Mouse (Mus musculus): ENCODE results near the gene Sco1.
"Not testable (repeated sequence)": the region's sequence is repeated elsewhere in the genome, so short reads cannot be mapped to it uniquely, and the experiment has no call there.

Gene Sco1

DNA sequence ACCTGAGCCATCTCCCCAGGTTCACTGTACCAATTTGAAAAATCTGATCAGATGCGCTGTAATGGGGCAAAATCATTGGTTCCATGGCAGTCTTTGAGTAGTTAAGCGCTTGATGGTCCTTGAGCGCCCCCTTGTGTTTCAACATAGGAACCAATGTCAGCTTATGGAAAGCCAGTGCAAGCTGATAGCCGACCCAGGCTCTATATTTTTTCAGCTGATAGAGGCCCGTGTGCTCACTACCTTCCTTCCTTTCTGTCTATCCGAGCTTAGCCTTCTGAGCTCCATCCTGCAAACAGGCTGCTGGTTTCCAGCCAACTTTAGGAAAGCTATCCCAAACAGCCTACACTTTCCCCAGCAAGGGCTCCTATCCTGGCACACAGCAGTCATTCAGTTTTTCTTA, 33.0 kb downstream of the Sco1 start:
- DNase-seq (ENCODE audit: low spot score in 2 of 2): peak; percentile 27 to 36

DNA sequence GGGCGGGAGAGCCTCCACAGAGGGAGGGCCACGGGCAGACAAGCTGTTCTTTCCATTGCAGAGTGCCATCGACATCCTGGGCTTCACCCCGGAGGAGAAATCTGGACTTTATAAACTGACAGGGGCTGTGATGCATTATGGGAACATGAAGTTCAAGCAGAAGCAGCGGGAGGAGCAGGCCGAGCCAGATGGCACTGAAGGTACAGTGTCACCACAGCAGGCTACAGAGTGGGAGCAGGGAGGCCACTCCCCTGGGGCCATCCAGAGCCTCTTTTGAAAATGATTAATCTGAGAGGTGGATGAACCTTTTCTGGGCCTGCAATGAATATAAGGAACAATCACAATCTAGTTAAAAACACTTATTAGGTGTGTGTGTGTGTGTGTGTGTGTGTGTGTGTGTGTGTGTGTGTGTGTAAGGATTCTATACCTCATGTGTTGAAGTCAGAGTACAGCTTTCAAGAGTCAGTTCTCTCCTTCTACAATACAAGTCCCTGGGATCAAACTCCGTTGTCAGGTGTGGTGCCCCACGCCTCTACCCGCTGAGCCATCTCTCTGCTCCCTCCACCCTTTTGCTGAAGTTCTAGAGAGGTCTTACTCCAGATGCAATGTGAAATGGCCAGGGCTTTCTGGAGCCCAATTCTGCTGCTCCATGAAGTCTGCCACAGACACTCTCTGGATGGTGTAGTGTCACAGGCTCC, 34.1 kb downstream of the Sco1 start:
- DNase-seq (ENCODE audit: low spot score in 2 of 2): no peak

DNA sequence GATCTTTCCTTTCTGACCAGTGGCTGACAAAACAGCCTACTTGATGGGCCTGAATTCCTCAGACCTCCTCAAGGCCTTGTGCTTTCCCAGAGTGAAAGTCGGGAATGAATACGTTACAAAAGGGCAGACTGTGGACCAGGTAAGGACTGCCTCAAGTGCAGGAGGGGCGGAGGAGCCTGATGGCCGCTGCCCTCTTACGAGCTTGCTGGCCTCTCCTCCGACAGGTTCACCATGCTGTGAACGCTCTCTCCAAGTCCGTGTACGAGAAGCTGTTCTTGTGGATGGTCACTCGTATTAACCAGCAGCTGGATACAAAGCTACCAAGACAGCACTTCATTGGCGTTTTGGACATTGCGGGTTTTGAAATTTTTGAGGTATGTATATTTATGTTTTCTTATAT, 34.8 kb downstream of the Sco1 start:
- DNase-seq (ENCODE audit: low spot score in 2 of 2): no peak

DNA sequence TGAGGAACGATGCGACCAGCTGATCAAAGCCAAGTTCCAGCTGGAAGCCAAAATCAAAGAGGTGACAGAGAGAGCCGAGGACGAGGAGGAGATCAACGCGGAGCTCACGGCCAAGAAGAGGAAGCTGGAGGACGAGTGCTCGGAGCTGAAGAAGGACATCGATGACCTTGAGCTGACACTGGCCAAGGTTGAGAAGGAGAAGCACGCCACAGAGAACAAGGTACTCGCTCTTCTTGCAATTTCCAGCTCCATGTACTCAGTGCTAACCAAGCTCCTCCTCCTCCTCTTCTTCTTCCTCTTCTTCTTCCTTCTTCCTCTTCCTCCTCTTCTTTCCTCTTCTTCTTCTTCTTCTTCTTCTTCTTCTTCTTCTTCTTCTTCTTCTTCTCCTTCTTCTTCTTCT, 39.9 kb downstream of the Sco1 start:
- DNase-seq (ENCODE audit: low spot score in 2 of 2): not testable (repeated sequence)

DNA sequence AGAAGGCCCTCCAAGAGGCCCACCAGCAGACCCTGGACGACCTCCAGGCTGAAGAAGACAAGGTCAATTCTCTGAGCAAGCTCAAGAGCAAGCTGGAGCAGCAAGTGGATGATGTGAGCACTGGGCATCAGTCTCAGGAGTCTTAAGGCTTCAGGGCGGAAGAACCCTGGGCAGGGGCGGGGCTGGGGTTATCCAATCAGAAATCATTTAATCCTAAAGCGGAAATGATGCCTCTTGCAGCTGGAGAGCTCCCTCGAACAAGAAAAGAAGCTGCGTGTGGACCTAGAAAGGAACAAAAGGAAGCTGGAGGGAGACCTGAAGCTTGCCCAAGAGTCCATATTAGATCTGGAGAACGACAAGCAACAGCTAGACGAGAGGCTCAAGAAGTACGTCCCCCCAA, 40.7 kb downstream of the Sco1 start:
- DNase-seq (ENCODE audit: low spot score in 2 of 2): no peak

DNA sequence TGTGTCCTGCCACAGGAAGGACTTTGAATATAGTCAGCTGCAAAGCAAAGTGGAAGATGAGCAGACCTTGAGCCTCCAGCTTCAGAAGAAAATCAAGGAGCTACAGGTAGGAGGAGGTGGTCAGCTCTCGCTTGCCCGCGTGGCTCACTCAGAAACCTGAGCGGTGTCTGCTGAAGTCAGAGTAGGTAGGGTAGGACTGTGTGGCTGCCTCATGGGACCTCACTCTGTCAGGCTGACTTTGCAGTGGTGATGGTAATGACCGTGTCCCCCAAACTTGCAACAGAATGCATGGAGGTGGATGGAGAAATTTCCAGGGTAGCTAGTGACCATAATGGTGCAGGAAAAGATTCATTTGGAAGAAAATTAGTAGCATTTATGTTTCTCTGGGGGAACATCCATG, 41.2 kb downstream of the Sco1 start:
- no peak for DNase-seq (ENCODE audit: low spot score in 2 of 2)

DNA sequence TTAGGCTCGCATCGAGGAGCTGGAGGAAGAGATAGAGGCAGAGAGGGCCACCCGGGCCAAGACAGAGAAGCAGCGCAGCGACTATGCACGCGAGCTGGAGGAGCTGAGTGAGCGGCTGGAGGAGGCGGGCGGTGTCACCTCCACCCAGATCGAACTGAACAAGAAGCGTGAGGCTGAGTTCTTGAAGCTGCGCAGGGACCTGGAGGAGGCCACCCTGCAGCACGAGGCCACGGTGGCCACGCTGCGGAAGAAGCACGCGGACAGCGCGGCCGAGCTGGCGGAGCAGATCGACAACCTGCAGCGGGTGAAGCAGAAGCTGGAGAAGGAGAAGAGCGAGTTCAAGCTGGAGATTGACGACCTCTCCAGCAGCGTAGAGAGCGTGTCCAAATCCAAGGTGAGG, 42.0 kb downstream of the Sco1 start:
- no peak for DNase-seq (ENCODE audit: low spot score in 2 of 2)

DNA sequence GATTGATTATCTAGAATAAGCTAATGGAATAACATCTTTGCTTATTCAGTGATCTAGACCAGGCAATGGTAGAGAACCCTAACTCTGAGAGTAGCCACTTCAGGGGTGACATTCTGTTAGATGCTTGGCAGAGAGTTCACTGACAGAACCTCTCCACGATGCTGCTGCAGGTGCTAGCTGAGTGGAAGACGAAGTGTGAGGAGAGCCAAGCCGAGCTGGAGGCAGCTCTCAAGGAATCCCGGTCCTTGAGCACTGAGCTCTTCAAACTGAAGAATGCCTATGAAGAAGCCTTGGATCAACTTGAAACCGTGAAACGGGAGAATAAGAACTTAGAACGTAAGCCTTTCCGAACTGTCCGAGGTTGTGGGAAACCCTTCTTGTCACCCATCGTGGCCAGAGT, 45.2 kb downstream of the Sco1 start:
- no peak for DNase-seq (ENCODE audit: low spot score in 2 of 2)

DNA sequence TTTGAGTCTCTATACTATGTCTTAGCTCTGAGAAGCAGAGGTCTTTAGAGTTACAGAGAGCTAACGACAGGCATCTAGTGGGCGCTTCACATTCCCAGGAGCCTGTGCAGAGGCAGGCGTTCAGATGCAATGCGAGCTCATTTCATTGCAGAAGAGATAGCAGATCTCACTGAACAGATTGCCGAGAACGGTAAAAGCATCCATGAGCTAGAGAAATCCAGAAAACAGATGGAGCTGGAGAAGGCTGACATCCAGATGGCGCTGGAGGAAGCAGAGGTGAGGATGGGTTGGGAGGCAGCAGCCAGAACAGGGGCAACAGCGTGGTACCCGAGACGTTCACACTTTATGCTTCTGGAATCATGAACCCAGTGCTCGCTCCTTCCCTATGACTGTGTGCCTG, 46.0 kb downstream of the Sco1 start:
- no peak for DNase-seq (ENCODE audit: low spot score in 2 of 2)

DNA sequence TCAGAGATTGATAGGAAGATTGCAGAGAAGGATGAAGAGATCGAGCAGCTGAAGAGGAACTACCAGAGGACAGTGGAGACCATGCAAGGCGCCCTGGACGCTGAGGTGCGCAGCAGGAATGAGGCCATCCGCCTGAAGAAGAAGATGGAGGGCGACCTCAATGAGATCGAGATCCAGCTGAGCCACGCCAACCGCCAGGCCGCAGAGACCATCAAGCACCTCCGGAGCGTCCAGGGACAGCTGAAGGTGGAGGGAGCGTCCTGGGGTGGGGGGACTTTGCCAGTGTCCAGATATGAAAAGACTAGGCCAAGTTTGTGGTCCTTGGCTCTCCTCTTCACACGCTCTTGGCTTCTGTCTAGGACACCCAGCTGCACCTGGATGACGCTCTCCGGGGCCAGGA, 46.8 kb downstream of the Sco1 start:
- DNase-seq (ENCODE audit: low spot score in 2 of 2): no peak

DNA sequence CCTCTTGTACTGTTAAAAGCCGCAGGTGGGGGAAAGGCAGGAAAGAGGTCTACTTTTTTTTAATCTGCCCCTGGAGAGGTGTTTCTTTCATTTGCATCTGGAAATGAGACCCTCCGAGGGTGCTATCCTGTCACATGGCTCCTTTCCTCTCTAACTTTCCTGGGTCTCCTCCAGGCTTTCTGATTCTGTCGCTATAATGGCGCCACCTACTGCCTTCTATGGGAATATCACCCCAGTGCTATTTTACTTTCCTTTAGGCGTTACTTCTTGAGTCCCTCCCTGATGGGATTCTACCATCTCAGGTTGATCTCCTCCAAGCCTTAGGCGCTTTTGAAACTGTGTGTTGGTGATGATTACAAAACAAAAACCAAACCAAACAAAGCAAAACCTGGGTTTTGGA, 47.7 kb downstream of the Sco1 start:
- no peak for DNase-seq (ENCODE audit: low spot score in 2 of 2)

DNA sequence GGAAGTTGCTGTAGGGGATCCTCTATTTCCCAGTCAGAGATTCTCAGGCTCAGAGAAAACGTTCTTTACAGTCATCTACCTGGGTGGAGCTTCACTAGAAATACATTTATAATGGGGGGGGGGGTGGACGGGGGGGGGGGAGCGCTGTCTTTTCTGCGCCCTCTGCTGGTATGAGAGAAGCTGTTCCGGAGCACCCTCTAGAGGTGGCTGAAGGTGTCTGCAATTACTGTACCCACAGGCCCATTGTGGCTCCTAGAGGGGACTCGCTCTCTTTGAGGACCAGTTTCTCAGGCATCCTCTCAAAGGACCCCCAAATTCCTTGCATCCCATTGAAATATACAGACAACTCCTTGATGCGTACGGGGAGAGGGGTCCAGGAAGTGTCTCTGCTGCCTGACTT, 49.2 kb downstream of the Sco1 start:
- DNase-seq (ENCODE audit: low spot score in 2 of 2): peak in 1 of 2 experiments; percentile 36

DNA sequence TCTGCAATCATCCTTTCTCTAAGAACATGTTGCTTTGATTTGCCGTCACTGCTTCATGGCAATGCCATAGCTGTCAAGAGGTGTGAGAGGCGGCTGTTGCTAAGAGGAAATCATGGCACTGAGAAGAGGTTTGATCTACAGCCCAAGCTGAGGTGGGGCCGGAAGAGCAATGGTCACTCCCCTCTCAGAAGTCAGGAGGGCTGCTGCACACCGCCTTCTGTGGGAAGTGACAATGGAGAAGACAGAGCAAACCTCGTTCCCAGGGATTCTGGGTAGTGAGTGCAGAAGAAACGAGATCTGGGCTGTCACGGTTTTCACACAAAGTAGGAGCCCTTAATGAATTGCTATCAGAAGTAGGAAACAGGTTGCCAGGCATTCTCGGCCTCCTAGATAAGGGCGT, 50.8 kb downstream of the Sco1 start:
- DNase-seq (ENCODE audit: low spot score in 2 of 2): no peak

DNA sequence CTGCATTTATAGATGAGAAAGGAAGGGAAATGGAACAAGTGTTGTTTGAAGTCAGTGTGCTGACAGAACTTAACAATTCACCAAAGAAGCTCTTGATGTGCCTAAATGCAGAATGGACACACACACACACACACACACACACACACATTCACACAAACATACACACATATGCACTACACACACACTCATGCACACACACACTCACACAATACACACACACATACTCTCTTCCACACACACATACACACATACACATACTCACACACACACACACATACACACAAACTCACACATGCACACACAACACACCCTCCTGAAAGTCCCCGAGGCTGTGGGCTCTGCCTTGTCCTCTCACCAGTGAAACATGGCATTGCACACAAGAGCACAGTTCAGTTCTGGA, 51.8 kb downstream of the Sco1 start:
- no peak for DNase-seq (ENCODE audit: low spot score in 2 of 2)

DNA sequence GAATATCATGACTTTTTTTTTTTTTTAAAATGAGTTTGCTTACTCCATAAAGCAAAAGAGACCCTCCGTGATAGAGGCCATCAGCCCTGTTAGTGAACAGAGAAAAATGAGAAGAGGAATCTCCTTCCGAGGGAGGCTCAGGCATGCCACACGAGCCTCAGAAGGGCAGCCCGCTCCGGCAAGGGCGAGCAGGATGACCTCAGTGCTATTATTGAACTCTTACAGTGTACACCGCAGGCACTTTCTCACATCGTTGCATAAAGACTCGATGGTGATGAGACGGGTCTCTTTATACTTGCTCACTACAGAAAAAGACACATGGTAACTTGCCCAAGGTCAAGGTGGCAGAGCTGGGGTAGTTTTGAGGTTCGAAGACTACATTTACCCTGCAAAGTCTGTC, 52.2 kb downstream of the Sco1 start:
- DNase-seq (ENCODE audit: low spot score in 2 of 2): no peak

DNA sequence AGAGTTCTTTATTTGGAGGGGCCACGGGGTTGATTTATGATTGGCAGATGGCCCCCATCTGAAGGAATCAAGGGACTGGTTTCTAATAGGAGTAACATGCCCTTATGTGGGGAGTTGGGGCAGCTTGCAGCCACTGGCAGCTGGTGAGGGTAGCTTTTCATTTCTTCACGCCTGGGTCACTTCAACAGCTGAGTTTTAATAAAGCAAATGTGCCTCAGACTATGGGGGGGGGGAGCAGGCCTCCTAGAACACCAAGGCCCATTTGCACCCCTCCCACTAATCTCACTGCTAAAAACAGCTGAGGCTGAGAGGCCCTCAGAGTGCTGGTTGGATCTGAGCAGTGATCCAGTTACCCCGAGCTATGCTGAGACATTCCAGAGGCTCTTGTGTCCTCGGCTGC, 53.2 kb downstream of the Sco1 start:
- no peak for DNase-seq (ENCODE audit: low spot score in 2 of 2)

DNA sequence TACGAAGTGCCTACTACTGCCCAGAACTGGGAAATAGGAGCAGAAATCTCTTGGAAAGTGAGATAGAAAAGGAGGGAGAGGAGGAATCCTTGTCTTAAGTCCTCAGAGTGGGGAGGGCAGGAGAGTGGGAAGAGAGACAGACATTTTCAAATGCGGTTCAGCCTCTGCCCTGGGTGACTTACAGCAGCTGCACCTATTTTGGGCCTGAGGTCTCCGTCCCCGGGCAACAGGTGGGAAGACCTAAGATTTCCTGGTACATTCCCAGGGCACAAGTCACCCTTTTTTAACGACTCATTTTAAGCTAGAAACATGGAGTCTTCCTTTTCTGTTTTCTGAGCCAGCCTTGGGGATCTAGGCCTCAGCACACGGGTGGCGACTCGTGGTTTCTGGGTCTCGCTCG, 54.5 kb downstream of the Sco1 start:
- DNase-seq (ENCODE audit: low spot score in 2 of 2): no peak

DNA sequence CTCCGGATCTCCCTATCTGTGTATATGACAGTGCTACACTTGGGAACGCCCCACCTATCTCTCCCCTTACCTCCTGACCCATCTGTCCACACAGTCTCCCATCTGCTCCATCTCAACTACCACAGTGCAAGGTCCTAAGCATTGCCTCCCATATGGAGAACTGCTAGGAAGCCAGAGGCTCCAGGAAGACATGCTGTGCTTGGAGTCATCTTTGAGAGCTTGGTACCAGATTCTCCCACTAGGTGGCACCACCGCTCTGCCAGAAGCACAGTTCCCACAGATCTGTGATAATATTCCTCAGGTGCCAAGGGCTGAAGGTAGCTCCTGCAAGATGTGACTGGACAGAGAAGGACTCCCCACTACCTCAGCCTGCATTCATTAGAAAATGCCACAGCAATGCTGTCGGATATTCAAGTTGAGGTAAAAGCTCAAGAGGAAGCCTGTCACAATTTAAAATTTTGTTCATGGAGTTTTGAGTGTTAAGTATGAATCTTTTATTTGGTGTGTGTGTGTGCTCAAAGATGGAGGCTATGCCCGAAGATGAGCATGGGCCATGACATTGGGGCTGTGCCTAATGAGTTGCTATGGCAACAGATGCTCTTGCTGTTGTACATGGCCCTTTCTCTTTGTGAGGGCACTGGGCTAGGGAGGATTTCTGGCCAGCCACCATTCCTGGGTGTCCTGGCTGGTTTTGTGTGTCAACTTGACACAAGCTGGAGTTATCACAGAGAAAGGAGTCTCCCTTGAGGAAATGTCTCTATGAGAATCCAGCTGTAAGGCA, 57.9 kb downstream of the Sco1 start:
- peak; percentile 15 to 62 for DNase-seq (ENCODE audit: low spot score in 2 of 2)

DNA sequence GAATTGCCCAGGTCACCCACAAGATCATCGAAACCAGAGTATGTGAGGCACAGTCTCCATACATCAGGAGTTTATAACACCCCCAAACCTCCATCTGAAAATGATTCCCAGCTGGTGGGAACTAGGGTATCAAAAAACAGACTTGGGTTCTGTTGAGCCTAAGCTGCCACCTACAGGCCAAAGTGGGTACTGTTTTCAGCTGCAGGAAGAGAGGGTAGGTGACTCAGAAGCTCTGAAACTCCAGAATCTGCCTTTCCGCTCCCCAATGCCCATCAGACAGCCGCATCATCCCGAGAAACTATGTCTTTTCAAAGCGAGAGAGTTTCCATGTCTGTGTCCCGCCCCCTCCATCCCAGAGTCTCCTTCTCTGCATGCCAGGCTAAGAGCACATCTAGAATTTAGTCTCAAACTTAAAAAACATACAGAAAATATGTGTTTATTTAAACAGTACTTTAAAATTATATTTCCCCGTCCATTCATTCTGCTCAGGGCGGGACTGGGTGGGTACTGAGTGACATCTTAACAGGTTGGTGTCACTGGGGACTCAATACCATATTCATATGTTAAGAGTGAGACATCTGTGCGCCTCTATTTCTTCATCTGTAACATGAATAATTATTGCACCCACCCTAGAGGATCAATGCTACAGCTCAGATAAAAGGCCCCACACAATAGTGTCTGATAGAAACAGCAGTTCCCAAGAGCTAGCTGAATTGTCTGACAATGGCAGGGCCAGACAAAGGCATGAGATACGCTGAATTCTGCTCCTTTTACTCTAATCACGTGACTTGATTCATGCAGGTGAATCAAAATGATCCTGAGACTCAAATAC, 59.8 kb downstream of the Sco1 start:
- DNase-seq (ENCODE audit: low spot score in 2 of 2): peak; percentile 15 to 58

DNA sequence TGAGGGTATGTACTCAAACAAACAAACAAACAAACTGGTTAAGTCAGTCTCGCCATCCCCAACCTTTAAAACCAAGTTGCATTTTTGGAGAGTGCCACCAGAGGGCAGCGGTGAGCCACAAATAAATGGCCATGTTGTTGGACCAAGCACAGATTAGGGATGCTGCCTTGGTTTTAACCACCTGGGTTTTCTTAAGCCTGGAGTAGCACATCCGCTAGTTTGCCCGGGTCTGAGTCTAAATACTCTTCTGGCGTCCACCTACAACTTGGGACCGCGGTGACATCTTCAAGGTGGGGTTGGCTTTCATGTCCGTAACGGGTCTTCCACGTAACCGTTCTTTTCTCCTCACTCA, 60.4 kb downstream of the Sco1 start:
- peak; percentile 27 to 56 for DNase-seq (ENCODE audit: low spot score in 2 of 2)

DNA sequence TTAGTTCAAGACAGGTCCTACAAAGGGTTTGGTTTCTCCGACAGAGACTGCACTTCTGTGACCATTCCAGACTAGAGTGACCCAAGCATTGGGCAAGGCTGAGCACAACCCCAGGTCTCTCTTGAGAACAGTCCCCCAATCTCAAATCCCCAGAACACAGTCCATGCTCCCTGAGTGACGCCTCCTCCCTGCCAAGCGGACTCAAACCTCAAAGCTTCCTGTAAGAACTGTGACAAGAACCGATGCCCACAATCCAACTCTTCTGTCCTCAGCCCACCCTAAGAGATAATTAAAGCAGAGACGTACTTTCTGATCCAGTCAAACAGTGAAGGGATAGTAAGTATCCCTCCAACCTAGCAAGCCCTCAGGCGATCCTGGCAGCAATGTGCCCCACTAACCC, 60.9 kb downstream of the Sco1 start:
- no peak for DNase-seq (ENCODE audit: low spot score in 2 of 2)

DNA sequence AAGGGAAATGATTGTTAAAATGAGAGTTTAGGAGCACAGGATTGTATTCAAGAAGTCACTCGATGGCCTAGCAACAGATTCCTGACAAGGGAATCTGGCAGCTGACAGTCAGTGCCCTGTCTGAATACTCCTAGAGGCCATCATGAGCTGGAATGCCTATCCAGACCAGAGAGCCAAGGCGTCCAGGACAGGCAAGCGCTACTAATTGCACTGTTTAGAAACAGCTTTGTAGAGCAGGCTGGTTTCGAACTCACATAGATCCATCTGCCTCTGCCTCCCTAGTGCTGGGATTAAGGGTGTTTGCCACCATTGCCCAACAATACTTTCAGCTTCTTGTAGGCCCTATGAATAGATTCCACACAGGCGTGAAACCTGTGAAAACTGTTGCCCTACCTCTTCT, 61.8 kb downstream of the Sco1 start:
- no peak for DNase-seq (ENCODE audit: low spot score in 2 of 2)

DNA sequence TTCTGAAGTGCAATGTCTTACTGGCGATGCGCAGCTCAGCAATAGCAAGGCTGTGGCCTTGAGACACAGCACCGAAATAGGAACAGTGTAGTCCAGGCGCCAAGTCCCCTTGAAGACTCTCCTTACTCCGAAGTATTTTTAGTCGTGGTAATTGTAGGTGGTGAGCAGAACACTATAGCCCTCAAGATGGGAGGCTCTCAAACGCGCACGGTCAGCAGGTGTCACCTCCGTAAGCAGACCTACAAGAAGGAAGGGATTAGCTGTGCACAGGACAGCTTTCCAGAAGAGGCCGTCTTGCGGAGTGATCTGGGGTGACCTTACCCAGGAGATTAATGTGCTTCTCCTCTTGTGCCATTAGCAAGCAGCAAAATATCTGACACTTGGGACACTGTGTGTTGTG, 62.4 kb downstream of the Sco1 start:
- DNase-seq (ENCODE audit: low spot score in 2 of 2): no peak
